Mouse (Mus musculus) spleen, adult 2 months (tissue): ENCODE data around the gene Abcc2.

Source experiments
- CTCF ChIP-seq: fragments of 200-500 bp; IDR thresholded peaks from 2 replicates; pipeline ENCODE4 v1.5.1; 2011; ENCODE audit warnings: mild to moderate bottlenecking, inconsistent platforms; ENCODE audit not compliant: insufficient read depth, insufficient read length, insufficient replicate concordance; ENCODE audit errors: extremely low read depth
- POLR2A ChIP-seq: fragments of 200-500 bp; IDR thresholded peaks from 2 replicates; pipeline ENCODE4 v1.6.1; 2011; ENCODE audit warnings: low read depth, low read length, inconsistent platforms

DNA sequence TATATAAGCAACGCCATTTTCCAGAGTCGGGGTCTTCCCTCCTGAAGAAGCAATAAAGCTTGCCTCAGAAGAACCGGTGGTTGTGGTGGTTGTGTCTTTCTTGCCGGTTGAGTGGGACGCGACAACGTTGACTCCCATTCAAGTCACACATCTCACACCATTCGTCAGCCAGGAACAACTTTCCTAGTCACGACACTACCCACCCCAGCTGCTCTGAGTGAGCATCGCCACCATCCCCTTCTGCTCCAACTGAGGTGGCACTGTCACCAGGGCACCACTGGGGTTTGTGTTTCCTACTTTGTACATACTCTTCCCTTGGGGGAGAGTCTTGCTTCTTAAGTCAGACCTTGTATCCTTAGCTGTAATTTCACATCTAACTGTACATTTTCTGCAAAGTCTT, 43.6 kb upstream of the Abcc2 start:
- TF ChIP-seq CTCF (no peak), POLR2A (no peak)
